Mouse (Mus musculus) embryonic fibroblast, embryonic 13.5 days (primary cell): Measurements from ENCODE around the gene Prl8a9.

Experiments
- CTCF ChIP-seq: IDR thresholded peaks from 2 replicates; pipeline ENCODE4 v1.5.1; 2011; ENCODE audit warnings: mild to moderate bottlenecking, control low read depth, low read length, moderate library complexity, borderline replicate concordance; ENCODE audit not compliant: insufficient read depth
- POLR2A ChIP-seq: IDR thresholded peaks from 2 replicates; pipeline ENCODE4 v1.6.1; 2011; ENCODE audit warnings: low read depth, mild to moderate bottlenecking, control low read depth, low read length, moderate library complexity

DNA sequence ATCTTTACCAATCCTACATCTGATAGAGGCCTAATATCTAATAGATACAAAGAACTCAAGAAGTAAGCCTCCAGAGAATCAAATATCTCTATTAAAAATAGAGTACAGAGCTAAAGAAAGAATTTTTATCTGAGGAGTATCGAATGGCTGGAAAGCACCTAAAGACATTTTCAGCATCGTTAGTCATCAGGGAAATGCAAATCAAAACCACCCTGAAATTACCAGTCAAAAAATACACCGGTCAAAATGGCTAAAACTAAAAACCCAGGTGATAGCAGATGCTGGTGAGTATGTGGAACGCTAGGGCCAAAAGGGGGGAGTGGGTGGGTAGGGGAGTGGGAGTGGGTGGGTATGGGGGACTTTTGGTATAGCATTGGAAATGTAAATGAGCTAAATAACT, 41.2 kb downstream of the Prl8a9 start:
- TF ChIP-seq POLR2A = no peak
- TF ChIP-seq CTCF = no peak
